Comparison of ENCODE assay signal across 10 mouse cellular contexts in the genomic region with DNA sequence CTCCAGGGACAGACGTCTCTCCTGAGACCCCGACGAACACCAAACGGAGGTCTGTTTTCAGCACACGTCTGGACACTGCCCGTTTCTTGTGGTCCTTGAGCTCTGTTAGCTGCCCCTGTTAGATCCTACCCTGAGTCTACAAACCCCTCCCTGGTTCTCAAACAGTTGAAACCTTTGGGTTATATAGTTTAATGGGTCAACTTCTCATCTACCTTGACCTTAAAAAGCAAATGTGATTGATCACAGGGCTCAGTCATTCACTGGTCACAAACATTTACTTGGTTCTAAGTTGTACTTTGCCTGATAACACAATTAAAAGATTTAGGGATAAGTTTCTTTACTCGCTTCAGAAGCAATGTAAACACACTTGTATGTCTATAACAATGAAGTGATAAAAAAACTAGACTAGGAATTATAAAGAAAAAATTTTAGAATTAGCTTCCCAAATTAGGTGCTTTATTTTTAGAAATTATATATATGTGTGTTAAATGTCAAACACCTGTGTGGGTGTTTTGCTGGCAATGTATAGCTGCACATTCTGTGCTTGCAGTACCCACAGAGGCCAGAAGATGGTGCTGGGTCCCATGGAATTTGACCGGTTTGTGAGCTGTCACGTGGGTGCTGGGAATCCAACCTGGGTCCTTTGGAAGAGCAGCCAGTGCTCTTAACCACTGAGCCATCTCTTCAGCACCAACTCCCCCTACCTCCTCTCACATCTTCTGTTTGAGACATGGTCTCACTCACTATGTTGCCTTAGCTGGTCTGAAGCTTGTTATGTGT. TPM values are rescaled to one million over a fixed set of nuclear protein-coding genes. Genes with fewer than 3 reads are reported as not detected.
DNase-seq lines count a peak whose midpoint lies in the region; ATAC-seq and TF ChIP-seq lines count a peak whose summit lies in the region.
"Had no signal": no experiment of that assay in that cellular context is flagged by ENCODE, and none has a peak within 500 bp of the region (broad histone marks: within the 10 kb centered on the region; RNA-seq: fewer than 3 reads in every experiment).

No protein-coding gene starts in this region.

- no peak for TF ChIP-seq EP300 in heart, postnatal 0 days (IDR thresholded peaks at IDR 0.05; ENCODE audit: low read depth)

- no peaks in the 10 kb centered on the region for H3K36me3 ChIP-seq in heart, postnatal 0 days (replicated peaks; ENCODE audit: control insufficient read depth, insufficient read depth, low read length)
- H3K36me3 ChIP-seq in midbrain, postnatal 0 days (ENCODE audit: insufficient read depth, low read length) = no peaks in the 10 kb centered on the region
- H3K36me3 ChIP-seq in midbrain, embryonic 11.5 days (ENCODE audit: control insufficient read depth, insufficient read depth, low read length) = no peaks in the 10 kb centered on the region
- H3K36me3 ChIP-seq in splenic B cell, adult 2 months (ENCODE audit: control insufficient read depth, insufficient read depth, low read length, poor library complexity, severe bottlenecking) = no peaks in the 10 kb centered on the region

- no peak for DNase-seq in heart, postnatal 0 days (ENCODE audit: low spot score)
- DNase-seq in heart, postnatal 25 days (ENCODE audit: low spot score) = no peak
- no peak for DNase-seq in midbrain, postnatal 0 days (ENCODE audit: low spot score)
- DNase-seq in midbrain, embryonic 11.5 days (ENCODE audit: low spot score, missing footprints) = no peak
- peak; percentile 63 for DNase-seq in WW6 (ENCODE audit: low read depth, low spot score)
- DNase-seq in splenic B cell, adult 2 months (ENCODE audit: low read depth, low spot score) = peak; percentile 37
- no peak for DNase-seq in embryo, embryonic 9.5 days (ENCODE audit: extremely low spot score)
- DNase-seq in heart, adult 11 months = no peak
- DNase-seq: heart, postnatal 10 days; kidney, adult 18-20 months had no signal

- intact Hi-C loops in heart, postnatal 25 days (cut with DNase I) = no loop called here

- no peak for ATAC-seq in heart, postnatal 0 days (ENCODE audit: insufficient read depth, low read depth)
- ATAC-seq in midbrain, postnatal 0 days (ENCODE audit: low FRiP score) = no peak
- ATAC-seq in midbrain, embryonic 11.5 days (ENCODE audit: low FRiP score) = no peak

- TF ChIP-seq CTCF in heart, postnatal 0 days (IDR thresholded peaks at IDR 0.05; ENCODE audit: low read depth) = peak; percentile 32; the same call in 1 of the 2 replicates
- TF ChIP-seq CTCF in midbrain, postnatal 0 days (IDR thresholded peaks at IDR 0.05) = peak; percentile 51

- no peaks in the 10 kb centered on the region for H3K27me3 ChIP-seq in heart, postnatal 0 days (ENCODE audit: control insufficient read depth, insufficient read depth, low read length)
- H3K27me3 ChIP-seq in midbrain, postnatal 0 days (ENCODE audit: insufficient read depth, low read length) = no peaks in the 10 kb centered on the region
- no peaks in the 10 kb centered on the region for H3K27me3 ChIP-seq in midbrain, embryonic 11.5 days (ENCODE audit: control insufficient read depth, insufficient read depth, low read length)
- H3K27me3 ChIP-seq in splenic B cell, adult 2 months (ENCODE audit: control insufficient read depth, insufficient read depth, low read length, poor library complexity, severe bottlenecking) = no peaks in the 10 kb centered on the region

- H3K4me3 ChIP-seq in heart, postnatal 0 days (ENCODE audit: low read depth, low read length) = no peak overlapping the region
- H3K4me3 ChIP-seq in midbrain, postnatal 0 days (ENCODE audit: low read depth, low read length) = no peak overlapping the region
- no peak overlapping the region for H3K4me3 ChIP-seq in midbrain, embryonic 11.5 days (ENCODE audit: low read depth, low read length)

- WGBS in heart, postnatal 0 days = 85% methylated on average over 9 of the region's 9 CpGs
- WGBS in midbrain, postnatal 0 days = 80% methylated on average over 9 of the region's 9 CpGs
- 86% methylated on average over 9 of the region's 9 CpGs for WGBS in midbrain, embryonic 11.5 days

- H3K27ac ChIP-seq in heart, postnatal 0 days (ENCODE audit: low read depth) = no peak overlapping the region
- H3K27ac ChIP-seq in midbrain, postnatal 0 days (ENCODE audit: low read depth, low read length) = no peak overlapping the region
- H3K27ac ChIP-seq in midbrain, embryonic 11.5 days (ENCODE audit: low read depth, low read length) = no peak overlapping the region

- H3K9me3 ChIP-seq in heart, postnatal 0 days (replicated peaks; ENCODE audit: control insufficient read depth, low read length) = no peaks in the 10 kb centered on the region
- no peaks in the 10 kb centered on the region for H3K9me3 ChIP-seq in midbrain, postnatal 0 days (ENCODE audit: low read length)
- H3K9me3 ChIP-seq in midbrain, embryonic 11.5 days (ENCODE audit: control insufficient read depth, low read length) = no peaks in the 10 kb centered on the region; the same call in 1 of the 2 replicates

- no peak overlapping the region for H3K9ac ChIP-seq in heart, postnatal 0 days (replicated peaks; ENCODE audit: low read depth, low read length)
- no peak overlapping the region for H3K9ac ChIP-seq in midbrain, postnatal 0 days (replicated peaks; ENCODE audit: low read length, poor library complexity, severe bottlenecking)
- H3K9ac ChIP-seq in midbrain, embryonic 11.5 days (ENCODE audit: low read length) = no peak overlapping the region

- H3K4me2 ChIP-seq in heart, postnatal 0 days (ENCODE audit: low read depth, low read length) = no peak overlapping the region
- H3K4me2 ChIP-seq in midbrain, postnatal 0 days (ENCODE audit: low read depth, low read length, poor library complexity, severe bottlenecking) = no peak overlapping the region
- no peak overlapping the region for H3K4me2 ChIP-seq in midbrain, embryonic 11.5 days

- H3K4me1 ChIP-seq in heart, postnatal 0 days (ENCODE audit: control insufficient read depth, insufficient read depth) = peaks cover 13% of the 10 kb centered on the region; the same call in 1 of the 2 replicates
- H3K4me1 ChIP-seq in midbrain, postnatal 0 days (ENCODE audit: insufficient read depth, low read length) = no peaks in the 10 kb centered on the region
- H3K4me1 ChIP-seq in midbrain, embryonic 11.5 days (ENCODE audit: control insufficient read depth, insufficient read depth, low read length) = no peaks in the 10 kb centered on the region

RNA-seq across cellular contexts. Expression of gene Stat5b, which starts 13.4 kb away (rescaled TPM):
- 29.2 and 48.2 TPM in 2 replicates for total RNA-seq in heart, postnatal 0 days (2014; rRNA removed; ENCODE audit: low replicate concordance)
- 22.5 and 23.3 TPM in 2 replicates for polyA plus RNA-seq in heart, postnatal 0 days (2015; fragmentation: Nextera tagmentation; extraction: Ambion mirVana)
- 10 to 100 TPM; 67.6 to 68.9 TPM for total RNA-seq in heart, postnatal 25 days (2021)
- 22.5 and 25.6 TPM in 2 replicates for total RNA-seq in midbrain, postnatal 0 days (2014; rRNA removed)
- polyA plus RNA-seq in midbrain, postnatal 0 days (2015; fragmentation: Nextera tagmentation; extraction: Ambion mirVana) = 13.0 and 15.7 TPM in 2 replicates
- polyA plus RNA-seq in midbrain, embryonic 11.5 days (2014; fragmentation: Nextera tagmentation; extraction: Ambion mirVana) = 14.6 and 17.3 TPM in 2 replicates

RNA-seq across cellular contexts. Expression of gene Stat5a, which starts 22.0 kb away (rescaled TPM):
- total RNA-seq in heart, postnatal 0 days (2014; rRNA removed; ENCODE audit: low replicate concordance) = 12.6 and 21.3 TPM in 2 replicates
- 9.6 and 11.7 TPM in 2 replicates for polyA plus RNA-seq in heart, postnatal 0 days (2015; fragmentation: Nextera tagmentation; extraction: Ambion mirVana)
- 10 to 100 TPM; 24.3 to 30.1 TPM for total RNA-seq in heart, postnatal 25 days (2021)
- 5.1 and 8.5 TPM in 2 replicates for total RNA-seq in midbrain, postnatal 0 days (2014; rRNA removed)
- 4.0 TPM in 2 replicates for polyA plus RNA-seq in midbrain, postnatal 0 days (2015; fragmentation: Nextera tagmentation; extraction: Ambion mirVana)
- polyA plus RNA-seq in midbrain, embryonic 11.5 days (2014; fragmentation: Nextera tagmentation; extraction: Ambion mirVana) = 0.97 and 1.4 TPM in 2 replicates

Comparison
In these comparisons a context has a peak if more than half of its experiments do, and no peak if none do; other contexts are left out.
1. DNase-seq: peak in WW6 (single experiment) and splenic B cell, adult 2 months (single experiment); none in heart, postnatal 0 days (single experiment), heart, postnatal 25 days (single experiment), midbrain, postnatal 0 days (single experiment), midbrain, embryonic 11.5 days (single experiment), embryo, embryonic 9.5 days (single experiment) and heart, adult 11 months (single experiment).